Mouse (Mus musculus) small intestine, adult 2 months (tissue): ENCODE data around the gene Rtbdn.

ENCODE experiments used
- CTCF ChIP-seq: fragments of 200-500 bp; IDR thresholded peaks from 2 replicates; pipeline ENCODE4 v1.5.1; 2012; ENCODE audit warnings: low read depth, mild to moderate bottlenecking, control low read depth, inconsistent platforms, low read length, moderate library complexity, mixed read lengths; ENCODE audit not compliant: insufficient replicate concordance, insufficient read length; ENCODE audit errors: extremely low read depth
- POLR2A ChIP-seq: fragments of 200-500 bp; IDR thresholded peaks from 2 replicates; pipeline ENCODE4 v1.6.1; 2012; ENCODE audit warnings: low read depth, mild to moderate bottlenecking, control low read depth, inconsistent platforms, low read length, moderate library complexity

- TF ChIP-seq POLR2A (no peak), CTCF (no peak)
Observed at GRCm38 (mm10) chr8:84976763-84977434, 30.1 kb downstream of the Rtbdn start.
